Mouse (Mus musculus) T-helper 17 cell (primary cell): ENCODE results near the gene Lgi4.

Experiments used
- in situ Hi-C, 2 experiments: fragments of 300-600 bp; cut with MboI, MseI; formaldehyde crosslinking; loops; 1 replicate in 1 of 2; 2 replicates in 1 of 2; pipeline ENCODE4 v1.15.1; 2025; ENCODE audit warnings: high pct_unique_total_duplicates in 2 of 2

Gene Lgi4

DNA sequence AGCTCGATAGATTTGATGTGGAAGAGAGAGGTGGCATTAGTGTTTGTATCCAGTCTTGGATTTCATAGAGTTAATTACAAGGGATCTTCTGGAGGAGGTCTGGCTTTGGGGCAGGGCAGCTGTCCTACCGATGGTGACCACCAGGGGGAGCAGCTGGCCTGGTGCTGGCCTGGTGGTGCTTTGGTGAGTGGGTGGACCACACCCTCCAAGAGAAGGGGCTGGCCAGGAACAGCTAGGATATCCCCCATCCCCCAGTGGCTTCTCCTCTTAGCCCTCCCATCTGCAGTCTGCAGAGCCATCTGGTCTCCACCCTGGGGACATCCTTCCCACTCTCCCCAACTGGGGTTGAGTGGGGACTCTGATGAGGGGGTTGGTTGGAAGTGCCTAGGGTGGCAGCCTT lies at the start of gene Lgi4:
TSS of gene Lgi4 (plus strand) at position 235 of the 400 bp plus-strand sequence.
- in situ Hi-C loops: no loop called here

DNA sequence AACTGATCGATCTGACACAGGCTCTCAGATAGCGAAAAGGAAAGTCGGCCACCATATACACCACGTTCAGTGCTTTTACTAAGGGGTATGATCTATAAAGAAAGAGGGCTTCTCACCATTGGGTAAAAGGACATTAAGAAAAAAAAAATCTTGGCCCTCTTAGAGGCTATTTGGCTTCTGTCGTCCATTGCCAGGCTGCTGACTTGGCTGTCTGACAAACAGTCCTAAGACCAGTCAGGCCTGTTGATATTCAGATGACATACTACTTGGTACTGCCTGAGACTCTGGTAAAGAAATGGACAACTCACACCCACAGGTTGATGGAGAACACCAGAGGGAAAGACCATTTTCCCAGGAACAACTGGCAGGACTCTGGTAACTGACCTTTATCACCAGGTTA lies 46.2 kb upstream of the Lgi4 start:
- in situ Hi-C loops: no loop called here

DNA sequence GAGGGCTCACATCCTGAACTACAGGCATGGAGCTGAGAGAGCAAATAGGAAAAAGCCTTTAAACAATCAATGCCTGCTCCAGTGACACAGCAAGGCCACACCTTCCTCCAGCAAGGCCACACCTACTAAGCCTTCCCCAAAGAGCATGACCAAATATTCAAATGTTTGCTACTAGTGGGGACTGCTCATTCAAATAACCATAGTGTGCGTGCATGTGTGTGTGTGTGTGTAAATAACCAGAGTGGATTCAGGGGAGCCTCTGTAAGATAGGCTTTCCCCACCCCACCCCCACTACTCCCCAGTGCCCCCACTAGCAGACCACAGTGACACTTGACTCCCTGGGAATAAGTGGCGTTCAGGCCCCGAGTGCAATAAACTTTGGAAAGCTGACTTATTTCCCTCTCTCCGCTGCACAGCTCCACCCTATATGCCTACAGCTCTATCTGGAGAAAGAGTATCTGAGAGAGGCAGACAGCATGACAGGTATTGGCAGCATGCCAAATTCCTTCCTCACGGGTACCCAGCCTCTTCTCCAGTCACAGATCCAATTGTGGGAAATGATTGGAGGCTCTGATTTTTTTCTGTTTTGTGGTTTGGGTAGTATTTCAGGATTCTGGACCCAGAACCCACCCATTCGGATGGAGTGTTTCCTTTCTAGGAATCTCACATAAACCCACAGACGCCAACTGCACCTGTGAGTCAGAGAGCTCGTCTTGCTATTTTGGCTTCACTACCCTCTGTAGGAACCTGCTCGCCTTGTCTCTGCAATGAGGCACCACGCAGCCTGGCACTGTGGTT lies 41.8 kb upstream of the Lgi4 start:
- in situ Hi-C loops: no loop called here

DNA sequence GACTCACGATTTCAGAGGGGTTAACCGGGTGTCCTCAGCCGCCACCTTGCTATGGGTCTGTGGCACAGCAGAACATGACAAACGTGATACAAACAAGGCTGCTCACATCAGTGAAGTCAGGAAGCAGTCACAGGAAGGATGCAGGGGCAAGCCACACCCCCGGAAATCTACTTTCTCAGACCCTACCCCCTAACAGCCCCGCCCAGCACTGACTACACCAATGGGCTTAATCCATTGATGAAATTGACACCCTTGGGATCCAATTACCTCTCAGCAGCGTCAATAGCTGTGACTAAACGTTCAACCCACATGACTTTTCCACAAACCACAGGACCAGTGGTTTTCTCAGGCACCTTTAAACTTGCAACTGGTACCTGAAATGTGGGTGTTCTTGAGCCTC lies 30.5 kb upstream of the Lgi4 start:
- in situ Hi-C loops: no loop called here

DNA sequence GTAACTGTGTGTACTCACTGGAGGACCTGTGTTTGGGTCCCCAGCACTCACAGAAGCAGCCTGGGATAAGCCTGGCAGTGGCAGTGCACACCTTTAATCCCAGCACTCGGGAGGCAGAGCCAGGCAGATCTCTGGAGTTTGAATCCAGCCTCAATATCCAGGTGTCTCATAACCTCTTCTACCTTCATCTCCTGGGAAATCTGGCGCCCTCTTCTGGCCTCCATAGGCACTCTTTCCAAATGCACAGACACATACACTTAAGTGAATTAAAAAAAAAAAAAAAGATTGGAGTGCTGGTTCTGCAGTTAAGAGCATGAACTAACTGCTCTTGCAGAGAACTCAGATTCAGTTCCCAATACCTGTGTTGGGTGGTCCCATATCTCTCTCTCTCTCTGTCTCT lies 28.4 kb upstream of the Lgi4 start:
- in situ Hi-C loops: no loop called here

GRCm38 (mm10) chr7:31031731-31032130 lies 27.4 kb upstream of the Lgi4 start:
- in situ Hi-C loops: no loop called here

DNA sequence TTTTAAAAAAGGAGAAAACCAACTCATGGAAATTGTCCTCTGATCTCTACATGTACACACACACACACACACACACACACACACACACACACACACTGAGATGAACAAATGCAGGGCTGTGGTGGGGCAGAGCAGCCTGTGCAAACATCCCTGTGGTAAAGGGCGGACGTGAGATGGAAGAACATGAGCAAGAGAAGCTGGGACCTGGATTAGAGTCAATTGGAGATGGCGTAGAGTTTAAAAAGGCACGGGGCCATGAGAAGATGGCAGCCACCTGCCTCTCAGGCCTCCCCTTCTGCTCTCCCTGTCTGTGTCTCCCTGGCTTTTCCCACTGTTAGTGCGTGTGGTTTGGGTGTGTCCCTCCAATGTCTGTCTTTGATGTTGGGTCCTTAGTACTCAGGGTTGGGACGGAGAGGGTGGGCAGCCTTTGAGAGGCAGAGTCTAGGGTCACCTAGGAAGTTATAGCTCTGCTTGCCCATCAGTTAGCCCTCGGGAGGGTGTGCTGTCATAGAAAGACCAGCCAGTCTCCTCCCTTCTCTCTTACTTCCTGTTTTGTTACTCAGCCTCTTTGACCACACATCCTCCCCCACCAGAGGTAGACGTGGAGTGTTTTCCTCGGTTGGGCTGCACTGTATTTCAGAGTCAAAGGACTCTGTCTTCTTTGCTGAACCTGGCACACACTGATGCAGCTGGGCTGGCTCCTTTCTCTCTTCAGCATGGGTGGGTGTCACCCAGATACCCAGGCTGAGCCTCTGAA lies 25.6 kb upstream of the Lgi4 start:
- in situ Hi-C loops: no loop called here

GRCm38 (mm10) chr7:31034789-31035188 lies 24.4 kb upstream of the Lgi4 start:
- in situ Hi-C loops: no loop called here

GRCm38 (mm10) chr7:31035291-31035690 lies 23.9 kb upstream of the Lgi4 start:
- in situ Hi-C loops: no loop called here

GRCm38 (mm10) chr7:31036917-31037316 lies 22.2 kb upstream of the Lgi4 start:
- in situ Hi-C loops: no loop called here

- in situ Hi-C loops: no loop called here
Observed at GRCm38 (mm10) chr7:31037675-31038074, 21.5 kb upstream of the Lgi4 start.

GRCm38 (mm10) chr7:31039011-31039410 lies 20.1 kb upstream of the Lgi4 start:
- in situ Hi-C loops: no loop called here

GRCm38 (mm10) chr7:31040281-31041022 lies 18.7 kb upstream of the Lgi4 start:
- in situ Hi-C loops: no loop called here

GRCm38 (mm10) chr7:31041023-31041407 lies 18.1 kb upstream of the Lgi4 start:
- in situ Hi-C loops: no loop called here

- in situ Hi-C loops: no loop called here
Observed at GRCm38 (mm10) chr7:31041662-31042315, 17.4 kb upstream of the Lgi4 start.

DNA sequence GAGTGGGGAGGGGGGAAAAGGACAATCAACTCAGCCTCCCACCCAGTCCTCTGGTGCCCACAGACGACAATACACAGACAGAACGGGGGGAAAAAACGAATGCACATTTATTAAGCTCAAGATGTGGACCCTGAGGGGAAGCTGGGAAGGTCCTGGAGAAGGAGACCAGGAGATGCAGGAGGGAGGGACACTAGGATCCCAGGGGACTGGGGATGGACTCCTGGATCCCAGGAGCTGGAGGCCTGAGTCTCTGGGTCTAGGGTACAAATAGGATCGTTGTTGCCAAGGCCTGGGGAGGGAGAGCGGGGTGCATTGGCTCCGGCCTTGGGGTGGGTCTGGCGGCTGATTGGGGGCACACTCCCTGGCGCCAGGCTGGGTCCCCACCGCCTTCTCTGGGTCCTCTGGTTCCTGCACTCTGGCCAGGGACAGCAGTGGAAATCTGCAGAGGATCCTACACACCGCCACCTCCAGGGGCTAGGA lies 16.7 kb upstream of the Lgi4 start, which contains the start of gene Fxyd5:
TSS of gene Fxyd5 (minus strand) at position 51 of the 480 bp plus-strand sequence.
- in situ Hi-C loops: no loop called here

GRCm38 (mm10) chr7:31049135-31049845 lies 9.9 kb upstream of the Lgi4 start:
- in situ Hi-C loops: no loop called here

GRCm38 (mm10) chr7:31049846-31050281 lies 9.3 kb upstream of the Lgi4 start:
- in situ Hi-C loops: no loop called here

DNA sequence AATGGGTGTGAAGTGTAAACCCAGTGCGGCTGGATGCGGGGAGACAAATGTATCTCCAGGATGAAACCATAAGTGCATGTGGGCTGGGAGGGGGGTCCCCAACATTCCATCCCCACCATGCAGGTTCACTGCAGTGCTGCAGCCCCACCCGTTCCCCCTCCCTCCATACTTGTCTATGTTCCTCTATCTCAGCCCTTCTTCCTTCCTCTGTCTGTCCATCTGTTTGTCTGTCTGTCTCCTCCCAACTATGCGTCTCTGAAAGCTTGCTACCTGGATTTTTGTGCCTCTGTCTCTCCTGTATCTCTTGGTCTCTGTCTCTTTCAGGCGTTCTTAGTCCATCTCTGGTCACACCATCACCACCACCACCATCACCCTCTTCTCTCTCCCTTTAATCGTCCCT lies 8.7 kb upstream of the Lgi4 start:
- in situ Hi-C loops: no loop called here

GRCm38 (mm10) chr7:31050921-31051320 lies 8.2 kb upstream of the Lgi4 start:
- in situ Hi-C loops: no loop called here
